Mouse (Mus musculus) cerebellum, adult 2 months (tissue): ENCODE results near the gene Dlgap1. TPM values are rescaled to one million over a fixed set of nuclear protein-coding genes. Genes with fewer than 3 reads are reported as not detected.

Experiments used
- DNase-seq, 2 experiments: peaks; one replicate each; pipeline ENCODE4 v3.0.0; 2021
- H3K27ac ChIP-seq: fragments of 200-500 bp; 2 replicates; pipeline ENCODE4 v1.5.1; 2012; ENCODE audit warnings: low read length, control low read depth, inconsistent platforms; ENCODE audit not compliant: insufficient read depth
- H3K27me3 ChIP-seq: fragments of 200-500 bp; 2 replicates; pipeline ENCODE4 v1.6.1; 2012; ENCODE audit warnings: inconsistent platforms, mild to moderate bottlenecking, low read length, moderate library complexity; ENCODE audit not compliant: control insufficient read depth, insufficient read depth
- H3K4me1 ChIP-seq: fragments of 200-500 bp; 2 replicates; pipeline ENCODE4 v1.6.1; 2011; ENCODE audit warnings: low read length; ENCODE audit not compliant: control insufficient read depth, insufficient read depth
- H3K4me3 ChIP-seq: fragments of 200-500 bp; replicated peaks from 2 replicates; pipeline ENCODE3; 2011; ENCODE audit warnings: mild to moderate bottlenecking, low read depth, low read length, control low read depth; ENCODE audit not compliant: insufficient read depth
- CTCF ChIP-seq: fragments of 200-500 bp; IDR thresholded peaks from 2 replicates; pipeline ENCODE4 v1.5.1; 2011; ENCODE audit warnings: low read depth, mild to moderate bottlenecking, control low read depth, low read length, moderate library complexity, borderline replicate concordance; ENCODE audit not compliant: insufficient read depth
- POLR2A ChIP-seq: fragments of 200-500 bp; IDR thresholded peaks from 2 replicates; pipeline ENCODE4 v1.6.1; 2011; ENCODE audit warnings: low read length, control low read depth, borderline replicate concordance; ENCODE audit not compliant: insufficient read depth
- WGBS: fragments of 180-500 bp; shearing (Covaris S2); methylation state at CpG from one replicate; pipeline ENCODE4 v1.1.7; 2018; 5-methylcytosine and 5-hydroxymethylcytosine counted together
- polyA plus RNA-seq: library from polyadenylated mRNA; depleted of rRNA; stranded (reverse); fragments of >200 nt; gene quantifications from 2 replicates; pipeline ENCODE4 v1.2.3, GENCODE M21; 2012

The Dlgap1 gene
- polyA plus RNA-seq, 1 experiment, result 172 TPM

- WGBS, result 96% methylated on average over 2 of the region's 2 CpGs
- peaks cover 6% of the 10 kb centered on the region; the same call in 1 of the 2 replicates for H3K27me3 ChIP-seq
- H3K27ac ChIP-seq, result no peak overlapping the region
- H3K4me3 ChIP-seq, result no peak overlapping the region
- TF ChIP-seq POLR2A (no peak), CTCF (no peak)
- H3K4me1 ChIP-seq, result peaks cover 11% of the 10 kb centered on the region
- DNase-seq, result no peak
Observed at GRCm38 (mm10) chr17:70845543-70845942, 876.7 kb downstream of the Dlgap1 start.

GRCm38 (mm10) chr17:70846111-70846644 is 877.3 kb downstream of the Dlgap1 start:
- peaks cover 13% of the 10 kb centered on the region for H3K4me1 ChIP-seq
- TF ChIP-seq CTCF, result no peak
- TF ChIP-seq POLR2A, result no peak
- no peak for DNase-seq
- no peak overlapping the region for H3K27ac ChIP-seq
- WGBS, result 86% methylated on average over 8 of the region's 8 CpGs
- no peak overlapping the region for H3K4me3 ChIP-seq
- H3K27me3 ChIP-seq, result peaks cover 6% of the 10 kb centered on the region; the same call in 1 of the 2 replicates

- H3K27me3 ChIP-seq, result peaks cover 6% of the 10 kb centered on the region; the same call in 1 of the 2 replicates
- 48% methylated on average over 4 of the region's 4 CpGs for WGBS
- TF ChIP-seq CTCF (no peak), POLR2A (no peak)
Observed at GRCm38 (mm10) chr17:70847086-70847485, 878.2 kb downstream of the Dlgap1 start.

GRCm38 (mm10) chr17:70847751-70848510 is 879.1 kb downstream of the Dlgap1 start:
- H3K4me1 ChIP-seq, result peaks cover 16% of the 10 kb centered on the region
- 16% methylated on average over 17 of the region's 17 CpGs for whole genome bisulfite sequencing
- peaks cover 10% of the 10 kb centered on the region; the same call in 1 of the 2 replicates for H3K27me3 ChIP-seq
- DNase-seq, result no peak
- no peak overlapping the region for H3K4me3 ChIP-seq
- H3K27ac ChIP-seq, result no peak overlapping the region
- TF ChIP-seq CTCF (no peak), POLR2A (no peak)

More at GRCm38 (mm10) chr17:70847086-70847485, 878.2 kb downstream of the Dlgap1 start:
- Histone ChIP-seq H3K4me1 (peaks cover 16% of the 10 kb centered on the region), H3K4me3 (no peak overlapping the region), H3K27ac (no peak overlapping the region)
- DNase-seq, result no peak

GRCm38 (mm10) chr17:70848511-70849398 is 879.9 kb downstream of the Dlgap1 start:
- no peak overlapping the region for H3K4me3 ChIP-seq
- peaks cover 10% of the 10 kb centered on the region; the same call in 1 of the 2 replicates for H3K27me3 ChIP-seq
- WGBS, result 4% methylated on average over 23 of the region's 23 CpGs
- peaks cover 16% of the 10 kb centered on the region for H3K4me1 ChIP-seq
- no peak for TF ChIP-seq CTCF
- no peak for TF ChIP-seq POLR2A
- DNase-seq, result no peak
- H3K27ac ChIP-seq, result no peak overlapping the region

- peak; percentile 42 to 45 for DNase-seq
Observed at GRCm38 (mm10) chr17:70849399-70850232, 880.7 kb downstream of the Dlgap1 start.

More at GRCm38 (mm10) chr17:70849399-70850232, 880.7 kb downstream of the Dlgap1 start:
- Histone ChIP-seq H3K4me1 (peaks cover 16% of the 10 kb centered on the region), H3K27me3 (peaks cover 10% of the 10 kb centered on the region; the same call in 1 of the 2 replicates), H3K4me3 (peak overlapping the region; percentile 8), H3K27ac (no peak overlapping the region)
- 2% methylated on average over 33 of the region's 33 CpGs for WGBS
- TF ChIP-seq POLR2A, result no peak
- no peak for TF ChIP-seq CTCF
